Mouse (Mus musculus) cerebellum, adult (tissue): ENCODE measurements at regions not wholly inside any gene's neighbourhood (a gene's known extent, or its start where the extent isn't known, plus 50 kb on each side); places are given as distances from the start of the nearest gene placed in this dataset.

ENCODE experiments used
- ATAC-seq: cut with Nextera tagmentation; 2 replicates; pipeline ENCODE4 v1.9.2; 2017; ENCODE audit warnings: mild to moderate bottlenecking, moderate library complexity, mixed read lengths; ENCODE audit not compliant: insufficient number of reproducible peaks, low FRiP score, low TSS enrichment

DNA sequence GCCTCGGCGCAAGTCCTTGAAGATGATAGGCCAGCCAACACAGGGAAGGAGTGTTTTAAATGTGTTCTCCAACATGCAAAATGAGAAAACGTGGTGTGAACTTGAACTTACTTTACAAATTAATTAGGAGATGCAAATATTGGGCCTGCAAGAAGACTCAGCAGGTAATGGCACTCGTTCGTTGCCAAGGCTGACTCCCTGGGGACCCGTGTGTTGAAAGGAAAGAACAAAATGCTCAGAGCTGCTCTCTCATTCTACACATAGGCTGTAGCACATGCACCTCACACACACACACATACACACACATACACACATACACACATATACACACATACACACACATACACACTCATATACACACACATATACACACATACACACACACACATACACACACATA, 74.6 kb upstream of the H2afz start:
- ATAC-seq = no peak

DNA sequence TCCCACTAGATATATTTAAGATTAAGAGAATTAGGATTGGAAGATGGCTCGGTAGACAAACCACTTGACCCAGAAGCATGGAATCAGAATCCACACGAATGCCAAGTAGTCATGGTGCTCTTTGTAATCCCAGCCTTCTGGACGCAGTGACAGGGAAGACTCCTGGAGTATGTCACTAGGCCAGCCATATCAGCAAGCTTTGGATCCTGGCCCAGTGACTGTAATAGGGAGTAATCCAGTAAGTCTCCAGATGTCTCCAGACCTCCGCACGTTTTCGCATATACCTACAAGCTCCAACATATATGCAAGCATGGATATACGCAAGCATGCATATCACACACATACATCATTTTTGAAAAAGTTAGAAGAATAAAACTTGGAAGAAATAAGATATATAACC, 73.9 kb upstream of the H2afz start:
- no peak for ATAC-seq

DNA sequence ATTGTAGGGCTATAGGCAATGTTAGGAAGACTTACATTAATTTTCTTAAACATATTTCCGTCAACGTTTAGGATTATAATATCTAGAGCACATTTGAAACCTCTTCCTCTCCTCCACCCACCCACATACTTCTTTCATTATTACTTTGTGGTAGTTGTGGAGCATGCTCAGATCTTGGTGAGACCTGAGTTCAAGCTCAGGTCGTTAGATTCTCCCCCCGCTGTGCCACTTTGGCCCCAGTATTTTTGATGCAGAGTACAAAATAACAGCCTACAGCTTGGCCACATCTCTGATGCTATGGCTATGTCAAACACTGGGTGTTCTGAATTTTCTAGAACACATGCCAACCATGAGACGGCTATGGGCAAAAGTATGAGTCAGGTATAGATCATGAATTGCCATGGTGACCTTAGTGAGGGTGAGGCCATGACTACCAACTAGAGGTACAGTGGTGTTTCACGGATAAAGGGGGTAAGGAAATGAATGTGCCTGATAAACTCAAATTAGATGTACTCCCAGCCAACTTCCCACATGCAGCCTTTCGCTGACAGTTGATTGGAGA, 68.5 kb upstream of the H2afz start:
- ATAC-seq = no peak

- ATAC-seq = no peak
Measured at GRCm38 (mm10) chr3:137798769-137799168, 65.5 kb upstream of the H2afz start.

DNA sequence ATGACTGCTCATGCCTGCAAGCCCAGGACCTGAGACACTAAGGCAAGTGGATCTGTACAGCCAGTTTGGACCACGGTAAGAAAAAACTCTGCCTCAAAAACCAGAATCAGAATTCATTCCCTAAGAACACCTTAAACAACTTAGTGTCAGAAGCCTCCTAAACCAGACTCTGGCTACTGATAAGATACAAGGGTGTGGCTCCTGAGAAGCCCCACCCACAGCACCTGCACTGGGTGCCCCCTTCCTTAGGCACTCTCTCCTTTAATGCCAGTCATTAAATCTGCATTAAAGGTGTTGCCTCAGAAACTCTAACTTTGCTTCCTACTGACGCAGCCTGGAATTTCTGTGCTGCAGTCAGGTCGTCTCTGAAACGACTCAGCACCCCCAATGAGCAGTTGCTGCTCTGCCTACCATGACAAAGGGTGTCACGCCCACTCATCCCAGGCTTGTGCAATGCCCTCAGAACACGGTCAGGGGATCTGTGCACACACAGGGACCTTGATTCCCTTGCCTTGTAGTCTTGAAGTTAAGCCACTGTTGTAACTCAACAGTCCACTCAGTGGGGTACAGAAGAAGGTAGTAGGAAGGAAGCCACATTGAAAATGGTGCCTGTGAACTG, 62.8 kb upstream of the H2afz start:
- no peak for ATAC-seq

DNA sequence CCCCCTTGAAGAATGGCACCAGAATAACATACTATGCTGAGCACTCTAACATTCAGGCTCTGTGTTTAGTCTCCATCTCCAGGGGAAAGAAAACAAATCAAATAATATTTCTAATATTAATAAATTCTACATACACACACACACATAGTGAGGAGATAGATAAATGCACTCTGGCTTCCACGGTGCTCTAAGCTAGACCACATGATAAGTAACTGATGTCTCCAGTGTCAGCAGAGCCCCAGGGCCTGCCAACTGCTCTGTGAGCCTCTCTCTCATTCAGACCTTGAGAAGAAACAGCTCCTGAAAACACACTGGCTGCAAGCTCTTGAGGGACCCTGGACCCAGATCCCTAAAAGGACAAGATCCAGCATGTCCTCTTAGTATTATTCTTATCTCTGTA, 56.9 kb upstream of the H2afz start:
- ATAC-seq = no peak

DNA sequence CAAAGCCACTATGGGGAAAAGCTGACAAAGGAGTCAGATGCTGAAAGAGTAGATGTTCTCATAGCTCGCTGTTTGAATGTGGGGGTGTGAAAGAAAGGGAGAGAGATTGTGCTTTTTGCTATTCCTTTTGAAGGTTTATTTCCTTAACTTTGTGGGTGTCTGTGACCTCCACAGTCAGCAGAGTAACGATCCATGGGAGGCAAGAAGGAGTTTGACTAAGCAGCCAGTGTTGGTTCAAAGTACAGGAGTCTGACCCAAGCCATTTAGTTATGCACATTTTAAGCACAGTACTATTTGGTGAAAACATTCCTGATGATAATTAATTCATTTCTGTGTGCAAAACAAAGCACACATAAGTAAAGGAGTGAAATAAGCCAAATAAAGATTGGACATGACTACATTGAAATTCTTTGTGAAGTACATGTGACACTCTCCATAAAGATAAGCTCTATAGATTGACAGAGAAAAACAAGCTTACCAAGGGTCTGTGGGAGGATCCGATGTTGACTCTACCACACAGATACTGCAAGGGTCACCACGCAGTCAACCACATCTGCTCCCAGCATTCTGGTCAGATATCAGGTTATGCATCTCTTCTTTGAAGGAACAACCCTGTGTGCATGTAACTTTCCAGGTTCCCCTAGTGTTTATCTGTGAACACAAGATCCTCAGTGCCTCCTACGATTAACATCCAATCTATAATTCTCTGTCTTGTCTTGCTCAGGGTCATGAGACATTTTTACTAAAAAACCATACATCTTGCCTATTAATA, 56.2 kb upstream of the H2afz start:
- no peak for ATAC-seq

GRCm38 (mm10) chr3:137810123-137810522, 54.2 kb upstream of the H2afz start:
- ATAC-seq = no peak
